Comparison of ENCODE assay signal across 26 mouse cellular contexts in the genomic region with DNA sequence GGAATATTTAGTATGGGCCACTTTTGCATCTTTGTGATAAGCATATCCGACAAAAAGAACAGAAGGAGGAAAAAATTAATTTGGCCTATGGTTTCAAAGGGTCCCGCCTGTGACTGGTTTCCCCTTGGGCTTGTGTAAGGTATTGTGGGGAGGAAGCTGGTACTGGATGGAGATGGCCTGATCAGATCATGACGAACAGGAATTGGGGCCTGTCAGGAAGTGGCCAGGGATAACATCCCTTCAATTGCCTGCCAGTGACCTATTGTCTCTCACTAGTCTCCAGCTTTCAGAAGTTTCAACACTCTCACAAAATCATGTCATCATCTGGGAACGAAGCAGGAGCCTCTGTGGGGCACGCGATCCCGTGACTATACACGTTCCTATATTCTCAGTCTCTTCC. TPM values are rescaled to one million over a fixed set of nuclear protein-coding genes. Genes with fewer than 3 reads are reported as not detected.
"Had no signal": no experiment of that assay in that cellular context is flagged by ENCODE, and none has a peak within 500 bp of the region (broad histone marks: within the 10 kb centered on the region; RNA-seq: fewer than 3 reads in every experiment).

No protein-coding gene starts in this region.

- H3K36me3 ChIP-seq: heart, embryonic 10.5 days; heart, embryonic 12.5 days; hindbrain, embryonic 12.5 days; intestine, embryonic 15.5 days; limb, embryonic 10.5 days; limb, embryonic 12.5 days had no signal

- H3K27me3 ChIP-seq: heart, embryonic 12.5 days; hindbrain, embryonic 12.5 days; intestine, embryonic 15.5 days; limb, embryonic 12.5 days had no signal

- H3K4me2 ChIP-seq: heart, embryonic 12.5 days; hindbrain, embryonic 12.5 days; hindbrain, embryonic 14.5 days; intestine, embryonic 15.5 days; limb, embryonic 12.5 days; liver, embryonic 11.5 days had no signal

- H3K4me3 ChIP-seq: heart, embryonic 10.5 days; heart, embryonic 12.5 days; hindbrain, embryonic 12.5 days; intestine, embryonic 15.5 days; layer of hippocampus, adult 2 months; left cerebral cortex, adult 2 months; limb, embryonic 10.5 days; limb, embryonic 12.5 days had no signal

- H3K9ac ChIP-seq: heart, embryonic 12.5 days; hindbrain, embryonic 12.5 days; hindbrain, embryonic 14.5 days; intestine, embryonic 15.5 days; limb, embryonic 12.5 days had no signal

- H3K9me3 ChIP-seq: heart, embryonic 10.5 days; heart, embryonic 12.5 days; hindbrain, embryonic 12.5 days; intestine, embryonic 15.5 days; limb, embryonic 10.5 days; limb, embryonic 12.5 days had no signal

- H3K4me1 ChIP-seq: hindbrain, embryonic 12.5 days; intestine, embryonic 15.5 days had no signal

- DNase-seq: gastrocnemius, postnatal 14 days; gastrocnemius, postnatal 36 days; heart, adult 18-20 months; heart, postnatal 10 days; heart, postnatal 36 days; kidney, adult 18-20 months; kidney, adult 8-10 months; kidney, postnatal 10 days; kidney, postnatal 25 days; kidney, postnatal 4 days; liver had no signal

- H3K27ac ChIP-seq: heart, embryonic 10.5 days; hindbrain, embryonic 12.5 days; hindbrain, embryonic 14.5 days; intestine, embryonic 15.5 days; layer of hippocampus, adult 2 months; left cerebral cortex, adult 2 months; limb, embryonic 10.5 days; limb, embryonic 12.5 days had no signal

- ATAC-seq: hindbrain, embryonic 16.5 days; inflammation-experienced regulatory T-cells, adult 6 months; intestine, embryonic 15.5 days; intestine, postnatal 0 days had no signal

RNA-seq across cellular contexts. Expression of a gene that starts 2.7 kb away (rescaled TPM):
- total RNA-seq: gastrocnemius, adult 18-20 months; gastrocnemius, adult 8-10 months; gastrocnemius, postnatal 14 days; gastrocnemius, postnatal 36 days; heart, postnatal 36 days had no signal
- polyA plus RNA-seq: inflammation-experienced regulatory T-cells, adult 6 months; intestine, postnatal 0 days; limb, embryonic 10.5 days; limb, embryonic 12.5 days had no signal
